Mouse (Mus musculus) cerebellum, adult 11 months (tissue): ENCODE data around the gene Musk.

Experiments used
- DNase-seq: peaks from one replicate; pipeline ENCODE4 v3.0.0; 2022

The Musk gene

DNA sequence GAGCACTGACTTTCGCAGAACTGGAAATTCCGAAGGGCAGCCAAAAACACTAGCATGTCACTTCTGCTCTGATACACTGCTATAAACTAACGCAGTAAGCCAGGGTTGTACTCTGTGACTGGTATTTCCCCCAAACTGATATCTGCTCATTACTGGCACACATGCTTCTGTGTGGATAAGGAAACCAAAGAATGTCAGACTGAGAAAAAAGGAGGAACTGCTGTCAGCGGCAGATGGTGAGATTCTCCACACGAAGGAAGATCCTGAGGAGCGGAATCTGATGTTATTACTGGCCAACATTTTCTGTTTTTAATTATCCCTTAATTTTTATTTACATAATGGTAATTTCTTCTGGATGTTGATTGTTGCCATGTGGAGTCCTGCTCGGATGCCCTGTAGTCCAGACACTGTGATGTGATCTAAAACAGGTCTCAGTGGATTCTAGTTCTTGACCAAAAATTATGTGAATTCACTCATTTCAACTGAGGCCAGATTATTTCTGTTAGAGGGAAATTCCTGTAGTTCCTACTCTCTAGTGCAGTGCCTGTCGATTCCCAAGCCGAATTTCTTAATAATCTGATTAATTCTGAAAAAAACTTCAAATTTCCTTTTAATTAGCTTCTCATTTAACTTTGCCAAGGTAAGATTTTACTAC lies 137.6 kb downstream of the Musk start:
- no peak for DNase-seq
